Mouse (Mus musculus): Measurements from ENCODE around the gene Lrrc8b. TPM values are rescaled to one million over a fixed set of nuclear protein-coding genes. Genes with fewer than 3 reads are reported as not detected.

The Lrrc8b gene
- polyA plus RNA-seq, 1 experiment = 23.6 TPM

- no peaks in the 10 kb centered on the region for H3K27me3 ChIP-seq (ENCODE audit: control insufficient read depth, insufficient read depth, low read length)
- H3K4me3 ChIP-seq (replicated peaks; ENCODE audit: insufficient read depth, low read depth, low read length) = no peak overlapping the region
- WGBS = 56% methylated on average over 14 of the region's 14 CpGs
- H3K27ac ChIP-seq (ENCODE audit: insufficient read depth, low read length) = no peak overlapping the region
- H3K4me1 ChIP-seq (ENCODE audit: control insufficient read depth, insufficient read depth, low read length) = peaks cover 9% of the 10 kb centered on the region
- TF ChIP-seq CTCF (IDR thresholded peaks at IDR 0.05; ENCODE audit: borderline replicate concordance, insufficient read depth, low read depth, low read length) (no peak), POLR2A (IDR thresholded peaks at IDR 0.05; ENCODE audit: borderline replicate concordance, insufficient read depth, low read length) (no peak)
- no peak for DNase-seq
Measured at GRCm38 (mm10) chr5:105484891-105485290, 69.3 kb downstream of the Lrrc8b start.

GRCm38 (mm10) chr5:105490211-105490610, 74.6 kb downstream of the Lrrc8b start:
- TF ChIP-seq CTCF (IDR thresholded peaks at IDR 0.05; ENCODE audit: borderline replicate concordance, insufficient read depth, low read depth, low read length) = no peak
- no peak for TF ChIP-seq POLR2A (IDR thresholded peaks at IDR 0.05; ENCODE audit: borderline replicate concordance, insufficient read depth, low read length)

GRCm38 (mm10) chr5:105491389-105491788, 75.8 kb downstream of the Lrrc8b start:
- no peak overlapping the region for H3K4me3 ChIP-seq (replicated peaks; ENCODE audit: insufficient read depth, low read depth, low read length)
- TF ChIP-seq POLR2A (IDR thresholded peaks at IDR 0.05; ENCODE audit: borderline replicate concordance, insufficient read depth, low read length) = no peak
- TF ChIP-seq CTCF (IDR thresholded peaks at IDR 0.05; ENCODE audit: borderline replicate concordance, insufficient read depth, low read depth, low read length) = peak; percentile 35; the same call in 1 of the 2 replicates
- H3K4me1 ChIP-seq (ENCODE audit: control insufficient read depth, insufficient read depth, low read length) = peaks cover 4% of the 10 kb centered on the region; the same call in 1 of the 2 replicates
- 81% methylated on average over 4 of the region's 4 CpGs for WGBS
- no peaks in the 10 kb centered on the region for H3K27me3 ChIP-seq (ENCODE audit: control insufficient read depth, insufficient read depth, low read length)
- no peak for DNase-seq
- no peak overlapping the region for H3K27ac ChIP-seq (ENCODE audit: insufficient read depth, low read length)

More at GRCm38 (mm10) chr5:105490211-105490610, 74.6 kb downstream of the Lrrc8b start:
- Histone ChIP-seq H3K4me1 (ENCODE audit: control insufficient read depth, insufficient read depth, low read length) (peaks cover 4% of the 10 kb centered on the region), H3K4me3 (replicated peaks; ENCODE audit: insufficient read depth, low read depth, low read length) (no peak overlapping the region), H3K27ac (ENCODE audit: insufficient read depth, low read length) (no peak overlapping the region), H3K27me3 (ENCODE audit: control insufficient read depth, insufficient read depth, low read length) (no peaks in the 10 kb centered on the region)
- DNase-seq = no peak
- 75% methylated on average over 5 of the region's 5 CpGs for WGBS

- TF ChIP-seq POLR2A (IDR thresholded peaks at IDR 0.05; ENCODE audit: borderline replicate concordance, insufficient read depth, low read length) (no peak), CTCF (IDR thresholded peaks at IDR 0.05; ENCODE audit: borderline replicate concordance, insufficient read depth, low read depth, low read length) (0 out of 2 replicates have a peak, but pooled peaks have one; percentile 15)
- H3K27ac ChIP-seq (ENCODE audit: insufficient read depth, low read length) = no peak overlapping the region
- H3K27me3 ChIP-seq (ENCODE audit: control insufficient read depth, insufficient read depth, low read length) = no peaks in the 10 kb centered on the region
- 19% methylated on average over 10 of the region's 10 CpGs for WGBS
- peaks cover 4% of the 10 kb centered on the region; the same call in 1 of the 2 replicates for H3K4me1 ChIP-seq (ENCODE audit: control insufficient read depth, insufficient read depth, low read length)
- H3K4me3 ChIP-seq (replicated peaks; ENCODE audit: insufficient read depth, low read depth, low read length) = no peak overlapping the region
- DNase-seq = peak; percentile 57 to 84
Measured at GRCm38 (mm10) chr5:105492367-105493246, 77.0 kb downstream of the Lrrc8b start.

GRCm38 (mm10) chr5:105493377-105493776, 77.8 kb downstream of the Lrrc8b start:
- no peak overlapping the region for H3K4me3 ChIP-seq (replicated peaks; ENCODE audit: insufficient read depth, low read depth, low read length)
- no peaks in the 10 kb centered on the region for H3K27me3 ChIP-seq (ENCODE audit: control insufficient read depth, insufficient read depth, low read length)
- TF ChIP-seq POLR2A (IDR thresholded peaks at IDR 0.05; ENCODE audit: borderline replicate concordance, insufficient read depth, low read length) (no peak), CTCF (IDR thresholded peaks at IDR 0.05; ENCODE audit: borderline replicate concordance, insufficient read depth, low read depth, low read length) (no peak)
- H3K27ac ChIP-seq (ENCODE audit: insufficient read depth, low read length) = no peak overlapping the region
- peaks cover 4% of the 10 kb centered on the region; the same call in 1 of the 2 replicates for H3K4me1 ChIP-seq (ENCODE audit: control insufficient read depth, insufficient read depth, low read length)
- 80% methylated on average over 7 of the region's 7 CpGs for WGBS
- no peak for DNase-seq

- H3K4me1 ChIP-seq (ENCODE audit: control insufficient read depth, insufficient read depth, low read length) = peaks cover 4% of the 10 kb centered on the region; the same call in 1 of the 2 replicates
- no peak for DNase-seq
- no peak overlapping the region for H3K4me3 ChIP-seq (replicated peaks; ENCODE audit: insufficient read depth, low read depth, low read length)
- WGBS = 74% methylated on average over 10 of the region's 10 CpGs
- no peak overlapping the region for H3K27ac ChIP-seq (ENCODE audit: insufficient read depth, low read length)
- H3K27me3 ChIP-seq (ENCODE audit: control insufficient read depth, insufficient read depth, low read length) = no peaks in the 10 kb centered on the region
- TF ChIP-seq CTCF (IDR thresholded peaks at IDR 0.05; ENCODE audit: borderline replicate concordance, insufficient read depth, low read depth, low read length) (no peak), POLR2A (IDR thresholded peaks at IDR 0.05; ENCODE audit: borderline replicate concordance, insufficient read depth, low read length) (no peak)
Measured at GRCm38 (mm10) chr5:105494246-105494917, 78.8 kb downstream of the Lrrc8b start.

- H3K4me3 ChIP-seq (replicated peaks; ENCODE audit: insufficient read depth, low read depth, low read length) = no peak overlapping the region
- H3K27me3 ChIP-seq (ENCODE audit: control insufficient read depth, insufficient read depth, low read length) = no peaks in the 10 kb centered on the region
- 30% methylated on average over 24 of the region's 24 CpGs for WGBS
- peaks cover 4% of the 10 kb centered on the region; the same call in 1 of the 2 replicates for H3K4me1 ChIP-seq (ENCODE audit: control insufficient read depth, insufficient read depth, low read length)
- TF ChIP-seq CTCF (IDR thresholded peaks at IDR 0.05; ENCODE audit: borderline replicate concordance, insufficient read depth, low read depth, low read length) = no peak
- no peak for TF ChIP-seq POLR2A (IDR thresholded peaks at IDR 0.05; ENCODE audit: borderline replicate concordance, insufficient read depth, low read length)
- H3K27ac ChIP-seq (ENCODE audit: insufficient read depth, low read length) = no peak overlapping the region
- DNase-seq = peak in 1 of 2 experiments; percentile 34
Measured at GRCm38 (mm10) chr5:105494918-105495901, 79.6 kb downstream of the Lrrc8b start.
